Mouse (Mus musculus) thymus, adult 2 months (tissue): ENCODE measurements around the gene Myct1.

Experiments used
- CTCF ChIP-seq: fragments of 200-500 bp; IDR thresholded peaks from 2 replicates; pipeline ENCODE4 v1.5.1; 2012; ENCODE audit warnings: mild to moderate bottlenecking, control low read depth, low read length, moderate library complexity, borderline replicate concordance; ENCODE audit not compliant: control insufficient read depth, poor library complexity, insufficient read depth; ENCODE audit errors: extremely low read depth
- POLR2A ChIP-seq: fragments of 200-500 bp; IDR thresholded peaks from 2 replicates; pipeline ENCODE4 v1.6.1; 2012; ENCODE audit warnings: mild to moderate bottlenecking, low read length, control low read depth, moderate library complexity; ENCODE audit not compliant: control insufficient read depth, poor library complexity, insufficient read depth; ENCODE audit errors: extremely low read depth

DNA sequence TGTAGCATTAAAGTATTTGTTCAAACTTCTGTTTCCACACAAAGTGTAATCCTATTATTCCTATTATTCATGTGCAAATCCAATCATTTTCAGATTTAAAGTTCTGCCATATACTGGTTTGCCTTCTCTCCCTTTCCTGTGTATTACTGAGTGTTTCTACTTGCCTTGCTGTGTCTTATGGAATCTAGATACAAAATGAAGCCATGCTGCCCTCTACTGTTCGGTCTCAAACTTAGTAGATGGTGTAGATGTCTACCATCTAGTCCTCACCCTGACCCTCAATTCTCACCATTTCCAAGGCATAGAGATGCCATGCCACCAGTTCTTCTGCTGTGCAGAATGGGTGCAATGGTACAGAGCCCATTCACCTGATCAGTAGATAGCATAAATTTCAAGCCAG lies 40.8 kb downstream of the Myct1 start:
- TF ChIP-seq CTCF (no peak), POLR2A (no peak)
